Mouse (Mus musculus): Measurements from ENCODE around the gene Zfp282.

- TF ChIP-seq EP300 (IDR thresholded peaks at IDR 0.05; ENCODE audit: low read depth), result no peak
- TF ChIP-seq CTCF (IDR thresholded peaks at IDR 0.05; ENCODE audit: low read depth), result no peak
Observed at GRCm38 (mm10) chr6:47918768-47919274, 41.8 kb downstream of the Zfp282 start.
